Mouse (Mus musculus): ENCODE data around the gene Slc16a1. TPM values are rescaled to one million over a fixed set of nuclear protein-coding genes. Genes with fewer than 3 reads are reported as not detected.

The Slc16a1 gene
- polyA plus RNA-seq, 1 experiment from 2014 or later = 8.9 TPM

- no peak overlapping the region for H3K9ac ChIP-seq (replicated peaks; ENCODE audit: low read length)
- H3K27ac ChIP-seq (replicated peaks; ENCODE audit: low read depth, low read length) = no peak overlapping the region
- ATAC-seq (ENCODE audit: low FRiP score, low TSS enrichment) = no peak
- H3K4me2 ChIP-seq (ENCODE audit: low read length) = no peak overlapping the region
- H3K9me3 ChIP-seq (ENCODE audit: control insufficient read depth, low read length) = no peaks in the 10 kb centered on the region
- no peaks in the 10 kb centered on the region for H3K27me3 ChIP-seq (ENCODE audit: control insufficient read depth, insufficient read depth, low read length)
- H3K4me3 ChIP-seq (replicated peaks; ENCODE audit: low read depth, low read length) = no peak overlapping the region
- H3K36me3 ChIP-seq (ENCODE audit: control insufficient read depth, insufficient read depth, low read length) = no peaks in the 10 kb centered on the region
- DNase-seq = no peak
- WGBS = 96% methylated on average over 3 of the region's 3 CpGs
- H3K4me1 ChIP-seq (ENCODE audit: control insufficient read depth, insufficient read depth, low read length) = no peaks in the 10 kb centered on the region
Observed at GRCm38 (mm10) chr3:104611951-104612350, 26.5 kb upstream of the Slc16a1 start.

- Histone ChIP-seq H3K4me3 (replicated peaks; ENCODE audit: low read depth, low read length) (no peak overlapping the region), H3K4me1 (ENCODE audit: control insufficient read depth, insufficient read depth, low read length) (no peaks in the 10 kb centered on the region), H3K9me3 (ENCODE audit: control insufficient read depth, low read length) (no peaks in the 10 kb centered on the region), H3K27me3 (ENCODE audit: control insufficient read depth, insufficient read depth, low read length) (no peaks in the 10 kb centered on the region), H3K27ac (replicated peaks; ENCODE audit: low read depth, low read length) (no peak overlapping the region), H3K9ac (replicated peaks; ENCODE audit: low read length) (no peak overlapping the region), H3K4me2 (ENCODE audit: low read length) (no peak overlapping the region), H3K36me3 (ENCODE audit: control insufficient read depth, insufficient read depth, low read length) (no peaks in the 10 kb centered on the region)
- 72% methylated on average over 5 of the region's 5 CpGs for WGBS
- DNase-seq (no peak), ATAC-seq (ENCODE audit: low FRiP score, low TSS enrichment) (no peak)
Observed at GRCm38 (mm10) chr3:104613102-104613501, 25.4 kb upstream of the Slc16a1 start.

- no peaks in the 10 kb centered on the region for H3K9me3 ChIP-seq (ENCODE audit: control insufficient read depth, low read length)
- DNase-seq (no peak), ATAC-seq (ENCODE audit: low FRiP score, low TSS enrichment) (no peak)
- no peak overlapping the region for H3K27ac ChIP-seq (replicated peaks; ENCODE audit: low read depth, low read length)
- H3K4me3 ChIP-seq (replicated peaks; ENCODE audit: low read depth, low read length) = no peak overlapping the region
- H3K9ac ChIP-seq (replicated peaks; ENCODE audit: low read length) = no peak overlapping the region
- H3K4me2 ChIP-seq (ENCODE audit: low read length) = no peak overlapping the region
- WGBS = 87% methylated on average over 1 of the region's 1 CpGs
- no peaks in the 10 kb centered on the region for H3K4me1 ChIP-seq (ENCODE audit: control insufficient read depth, insufficient read depth, low read length)
- H3K27me3 ChIP-seq (ENCODE audit: control insufficient read depth, insufficient read depth, low read length) = no peaks in the 10 kb centered on the region
- no peaks in the 10 kb centered on the region for H3K36me3 ChIP-seq (ENCODE audit: control insufficient read depth, insufficient read depth, low read length)
Observed at GRCm38 (mm10) chr3:104614081-104614480, 24.4 kb upstream of the Slc16a1 start.

- no peak overlapping the region for H3K4me2 ChIP-seq (ENCODE audit: low read length)
- no peaks in the 10 kb centered on the region for H3K9me3 ChIP-seq (ENCODE audit: control insufficient read depth, low read length)
- no peak overlapping the region for H3K27ac ChIP-seq (replicated peaks; ENCODE audit: low read depth, low read length)
- 79% methylated on average over 2 of the region's 2 CpGs for WGBS
- no peak overlapping the region for H3K9ac ChIP-seq (replicated peaks; ENCODE audit: low read length)
- H3K27me3 ChIP-seq (ENCODE audit: control insufficient read depth, insufficient read depth, low read length) = no peaks in the 10 kb centered on the region
- DNase-seq (no peak), ATAC-seq (ENCODE audit: low FRiP score, low TSS enrichment) (no peak)
- H3K4me1 ChIP-seq (ENCODE audit: control insufficient read depth, insufficient read depth, low read length) = no peaks in the 10 kb centered on the region
- no peaks in the 10 kb centered on the region for H3K36me3 ChIP-seq (ENCODE audit: control insufficient read depth, insufficient read depth, low read length)
- no peak overlapping the region for H3K4me3 ChIP-seq (replicated peaks; ENCODE audit: low read depth, low read length)
Observed at GRCm38 (mm10) chr3:104615216-104615615, 23.3 kb upstream of the Slc16a1 start.

- ATAC-seq (ENCODE audit: low FRiP score, low TSS enrichment) (no peak), DNase-seq (peak; percentile 11)
- no peak overlapping the region for H3K4me3 ChIP-seq (replicated peaks; ENCODE audit: low read depth, low read length)
- no peaks in the 10 kb centered on the region for H3K36me3 ChIP-seq (ENCODE audit: control insufficient read depth, insufficient read depth, low read length)
- no peak overlapping the region for H3K27ac ChIP-seq (replicated peaks; ENCODE audit: low read depth, low read length)
- H3K9ac ChIP-seq (replicated peaks; ENCODE audit: low read length) = no peak overlapping the region
- no peaks in the 10 kb centered on the region for H3K9me3 ChIP-seq (ENCODE audit: control insufficient read depth, low read length)
- no peak overlapping the region for H3K4me2 ChIP-seq (ENCODE audit: low read length)
- 49% methylated on average over 8 of the region's 8 CpGs for WGBS
- no peaks in the 10 kb centered on the region for H3K27me3 ChIP-seq (ENCODE audit: control insufficient read depth, insufficient read depth, low read length)
- H3K4me1 ChIP-seq (ENCODE audit: control insufficient read depth, insufficient read depth, low read length) = no peaks in the 10 kb centered on the region
Observed at GRCm38 (mm10) chr3:104616155-104616554, 22.3 kb upstream of the Slc16a1 start.

GRCm38 (mm10) chr3:104621841-104622240 lies 16.6 kb upstream of the Slc16a1 start:
- Histone ChIP-seq H3K4me1 (ENCODE audit: control insufficient read depth, insufficient read depth, low read length) (no peaks in the 10 kb centered on the region), H3K27ac (replicated peaks; ENCODE audit: low read depth, low read length) (no peak overlapping the region), H3K4me3 (replicated peaks; ENCODE audit: low read depth, low read length) (no peak overlapping the region), H3K36me3 (ENCODE audit: control insufficient read depth, insufficient read depth, low read length) (no peaks in the 10 kb centered on the region), H3K9ac (replicated peaks; ENCODE audit: low read length) (no peak overlapping the region), H3K27me3 (ENCODE audit: control insufficient read depth, insufficient read depth, low read length) (no peaks in the 10 kb centered on the region), H3K9me3 (ENCODE audit: control insufficient read depth, low read length) (no peaks in the 10 kb centered on the region), H3K4me2 (ENCODE audit: low read length) (no peak overlapping the region)
- no peak for ATAC-seq (ENCODE audit: low FRiP score, low TSS enrichment)
- 63% methylated on average over 1 of the region's 1 CpGs for WGBS
- DNase-seq = no peak

- 8% methylated on average over 2 of the region's 2 CpGs for WGBS
- Histone ChIP-seq H3K9ac (replicated peaks; ENCODE audit: low read length) (no peak overlapping the region), H3K36me3 (ENCODE audit: control insufficient read depth, insufficient read depth, low read length) (no peaks in the 10 kb centered on the region), H3K4me1 (ENCODE audit: control insufficient read depth, insufficient read depth, low read length) (no peaks in the 10 kb centered on the region), H3K9me3 (ENCODE audit: control insufficient read depth, low read length) (no peaks in the 10 kb centered on the region), H3K4me2 (ENCODE audit: low read length) (no peak overlapping the region), H3K27ac (replicated peaks; ENCODE audit: low read depth, low read length) (no peak overlapping the region), H3K27me3 (ENCODE audit: control insufficient read depth, insufficient read depth, low read length) (no peaks in the 10 kb centered on the region), H3K4me3 (replicated peaks; ENCODE audit: low read depth, low read length) (no peak overlapping the region)
- DNase-seq (no peak), ATAC-seq (ENCODE audit: low FRiP score, low TSS enrichment) (no peak)
Observed at GRCm38 (mm10) chr3:104629810-104630209, 8.7 kb upstream of the Slc16a1 start.

- 97% methylated on average over 2 of the region's 2 CpGs for WGBS
- no peaks in the 10 kb centered on the region for H3K9me3 ChIP-seq (ENCODE audit: control insufficient read depth, low read length)
- ATAC-seq (ENCODE audit: low FRiP score, low TSS enrichment) (no peak), DNase-seq (no peak)
- H3K27ac ChIP-seq (replicated peaks; ENCODE audit: low read depth, low read length) = no peak overlapping the region
- H3K36me3 ChIP-seq (ENCODE audit: control insufficient read depth, insufficient read depth, low read length) = no peaks in the 10 kb centered on the region
- no peaks in the 10 kb centered on the region for H3K4me1 ChIP-seq (ENCODE audit: control insufficient read depth, insufficient read depth, low read length)
- no peaks in the 10 kb centered on the region for H3K27me3 ChIP-seq (ENCODE audit: control insufficient read depth, insufficient read depth, low read length)
- H3K4me3 ChIP-seq (replicated peaks; ENCODE audit: low read depth, low read length) = no peak overlapping the region
- no peak overlapping the region for H3K4me2 ChIP-seq (ENCODE audit: low read length)
- H3K9ac ChIP-seq (replicated peaks; ENCODE audit: low read length) = no peak overlapping the region
Observed at GRCm38 (mm10) chr3:104630941-104631340, 7.5 kb upstream of the Slc16a1 start.

GRCm38 (mm10) chr3:104632560-104633162 lies 5.8 kb upstream of the Slc16a1 start:
- no peak overlapping the region for H3K4me3 ChIP-seq (replicated peaks; ENCODE audit: low read depth, low read length)
- DNase-seq = no peak
- H3K4me1 ChIP-seq (ENCODE audit: control insufficient read depth, insufficient read depth, low read length) = peaks cover 2% of the 10 kb centered on the region; the same call in 1 of the 2 replicates
- H3K9me3 ChIP-seq (ENCODE audit: control insufficient read depth, low read length) = no peaks in the 10 kb centered on the region
- no peaks in the 10 kb centered on the region for H3K36me3 ChIP-seq (ENCODE audit: control insufficient read depth, insufficient read depth, low read length)
- no peak for ATAC-seq (ENCODE audit: low FRiP score, low TSS enrichment)
- WGBS = 92% methylated on average over 4 of the region's 4 CpGs
- H3K9ac ChIP-seq (replicated peaks; ENCODE audit: low read length) = no peak overlapping the region
- H3K4me2 ChIP-seq (ENCODE audit: low read length) = no peak overlapping the region
- no peak overlapping the region for H3K27ac ChIP-seq (replicated peaks; ENCODE audit: low read depth, low read length)
- no peaks in the 10 kb centered on the region for H3K27me3 ChIP-seq (ENCODE audit: control insufficient read depth, insufficient read depth, low read length)

All from midbrain, embryonic 14.5 days (tissue).